Mouse (Mus musculus) ZHBTc4 (cell line): Measurements from ENCODE around the gene Entpd1.

Experiments
- DNase-seq: peaks from one replicate; pipeline ENCODE4 v3.0.0-alpha.2; 2011; ENCODE audit warnings: low read depth, low spot score

Entpd1 gene

GRCm38 (mm10) chr19:40662727-40663126 lies 50.6 kb downstream of the Entpd1 start:
- no peak for DNase-seq

- no peak for DNase-seq
Measured at GRCm38 (mm10) chr19:40665778-40666177, 53.6 kb downstream of the Entpd1 start.

DNA sequence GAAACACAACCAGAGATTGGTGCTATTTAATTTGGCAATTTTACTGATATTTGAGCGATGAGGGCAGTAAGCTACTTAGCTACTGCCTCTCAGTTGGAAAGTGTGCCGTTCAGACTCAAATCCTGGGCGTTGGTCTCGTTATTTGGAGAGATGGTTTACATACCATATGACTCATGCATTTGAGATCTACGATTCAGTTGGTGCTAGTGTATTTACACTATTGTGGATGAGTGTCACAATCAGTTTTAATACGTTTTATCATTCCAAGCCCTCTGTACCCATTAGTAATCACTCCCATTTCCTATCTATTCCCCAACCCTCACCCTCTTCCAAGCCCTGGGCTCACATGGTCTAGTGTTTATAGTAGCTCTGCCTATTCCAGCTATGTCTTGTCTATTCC lies 54.9 kb downstream of the Entpd1 start:
- no peak for DNase-seq

DNA sequence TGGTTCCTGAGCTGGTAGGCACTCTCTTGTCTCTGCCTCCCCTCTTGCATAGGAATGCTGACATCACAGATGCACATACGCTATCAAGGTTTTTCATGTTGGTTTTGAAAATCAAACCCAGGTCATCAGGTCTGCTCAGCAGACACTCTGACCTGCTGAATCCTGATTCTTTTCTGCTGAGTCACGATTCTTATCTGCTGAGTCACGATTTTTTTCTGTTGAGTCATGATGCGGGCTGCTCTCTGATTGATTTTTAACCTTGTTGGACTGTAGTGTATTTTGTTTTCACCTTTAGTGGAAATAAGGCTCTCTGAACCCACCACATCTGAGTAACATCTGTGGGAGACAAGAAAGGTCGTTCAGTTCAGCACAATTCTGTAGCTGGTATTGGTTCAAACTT lies 63.2 kb downstream of the Entpd1 start:
- DNase-seq: peak; percentile 13

GRCm38 (mm10) chr19:40678087-40678486 lies 65.9 kb downstream of the Entpd1 start:
- DNase-seq: no peak

DNA sequence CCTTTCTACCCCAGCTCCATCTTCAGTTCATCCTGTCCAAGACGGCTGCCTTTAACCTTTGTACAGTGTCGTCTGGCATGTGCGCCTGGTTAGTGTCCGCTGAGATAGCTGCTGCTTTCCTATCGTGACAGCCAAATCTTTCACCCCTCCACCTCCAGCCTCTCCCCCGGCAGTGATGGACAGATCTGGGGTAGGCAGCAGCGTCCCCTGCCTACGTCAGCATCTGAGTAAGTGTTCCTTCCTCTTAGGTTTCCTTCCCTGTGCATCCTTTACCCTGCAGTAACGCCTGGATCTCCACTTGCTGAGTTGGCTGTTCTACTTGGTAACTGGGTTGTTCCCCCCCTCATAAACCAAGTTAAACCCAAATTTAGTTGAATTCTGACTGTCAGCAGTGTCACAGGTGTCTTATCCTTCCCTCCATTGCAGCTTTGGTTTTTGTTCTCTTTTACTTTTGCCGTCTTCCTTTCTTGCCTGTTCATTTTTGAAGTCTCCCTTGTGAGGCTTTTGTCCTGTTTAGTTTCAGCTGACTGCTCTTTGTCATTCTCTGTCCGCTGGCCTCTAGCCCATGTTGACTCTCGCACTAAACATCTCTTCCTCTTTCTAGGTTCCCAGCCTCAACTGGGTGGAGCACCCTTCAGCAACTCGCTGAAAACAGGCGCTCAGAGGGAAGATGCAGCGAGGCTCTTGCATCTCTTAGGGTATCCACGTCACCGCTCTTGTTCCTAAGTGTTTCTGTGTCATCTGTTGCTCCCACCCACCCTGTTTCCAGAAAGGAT lies 66.6 kb downstream of the Entpd1 start:
- no peak for DNase-seq

GRCm38 (mm10) chr19:40679632-40680031 lies 67.5 kb downstream of the Entpd1 start:
- no peak for DNase-seq

GRCm38 (mm10) chr19:40684124-40684523 lies 72.0 kb downstream of the Entpd1 start:
- no peak for DNase-seq

DNA sequence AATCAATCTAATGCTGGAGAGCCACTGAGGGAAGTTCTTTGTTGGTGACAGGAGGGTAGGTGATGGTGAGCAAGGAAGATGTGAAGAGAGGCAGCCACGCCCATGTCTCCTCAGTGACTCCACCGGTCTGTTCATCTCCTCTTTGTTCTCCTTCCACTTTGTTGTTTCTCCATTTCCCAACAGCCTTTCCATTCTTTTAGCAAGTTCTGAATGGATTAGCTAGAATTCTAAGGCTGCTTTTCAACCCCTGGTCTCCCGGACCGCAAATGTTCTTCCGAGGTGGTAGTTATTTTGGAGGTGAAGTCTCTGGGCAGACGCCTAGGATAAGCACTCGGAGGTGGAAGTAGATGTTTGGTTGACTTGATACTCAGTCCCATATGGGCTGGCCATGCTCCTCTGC lies 72.4 kb downstream of the Entpd1 start:
- DNase-seq: no peak

DNA sequence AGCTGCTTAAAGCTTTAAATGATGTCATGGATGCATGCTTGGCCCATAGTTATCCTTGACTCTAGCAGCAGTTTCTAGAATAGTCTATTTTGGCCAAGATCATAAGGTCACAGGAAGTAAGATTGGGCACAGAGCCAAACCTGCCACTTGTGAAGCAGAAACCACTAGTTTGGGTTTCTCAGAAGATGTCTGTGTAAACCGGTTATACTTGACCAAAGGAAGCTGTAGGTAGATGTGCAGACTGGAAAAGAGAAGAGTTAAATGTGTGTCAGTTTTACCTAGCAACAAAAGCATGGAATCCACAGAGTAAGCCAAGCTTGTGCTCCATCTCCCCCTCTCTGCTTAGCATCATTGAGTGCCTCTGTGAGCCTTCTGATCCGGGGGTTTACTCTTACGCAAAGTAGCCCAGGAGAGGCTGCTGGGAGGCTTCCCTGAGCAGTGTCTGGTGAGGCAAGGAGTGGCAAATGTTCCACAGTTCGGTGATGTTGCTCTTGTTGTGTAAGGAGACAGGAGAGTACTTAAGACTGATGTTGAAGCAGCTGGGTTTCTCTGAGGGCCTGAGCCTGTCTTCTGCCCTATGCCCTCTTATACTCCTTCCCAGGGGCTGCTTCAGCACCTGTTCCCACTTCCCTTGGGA lies 75.2 kb downstream of the Entpd1 start:
- peak; percentile 60 for DNase-seq

GRCm38 (mm10) chr19:40693201-40693600 lies 81.0 kb downstream of the Entpd1 start:
- DNase-seq: no peak

DNA sequence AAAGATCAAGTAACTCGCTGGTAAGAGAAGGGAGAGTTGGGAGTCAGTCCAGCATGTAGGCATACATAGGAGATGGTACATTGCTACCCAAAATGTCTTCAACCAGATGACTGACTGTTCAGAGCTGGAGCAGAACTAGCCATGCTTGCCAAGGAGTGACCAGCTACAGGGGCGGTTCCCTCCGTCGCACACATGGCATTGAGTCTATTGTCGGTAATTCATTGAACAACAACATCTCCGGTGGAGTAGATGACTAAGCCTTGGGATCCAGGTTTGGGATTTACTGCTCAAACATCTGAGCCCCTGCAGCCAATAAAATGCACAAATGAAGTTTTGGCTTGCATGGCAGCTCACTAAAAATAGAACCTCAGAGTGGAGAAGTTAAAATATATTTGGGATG lies 84.0 kb downstream of the Entpd1 start:
- no peak for DNase-seq

- no peak for DNase-seq
Measured at GRCm38 (mm10) chr19:40698103-40698853, 86.1 kb downstream of the Entpd1 start.

GRCm38 (mm10) chr19:40699816-40700215 lies 87.7 kb downstream of the Entpd1 start:
- DNase-seq: no peak

DNA sequence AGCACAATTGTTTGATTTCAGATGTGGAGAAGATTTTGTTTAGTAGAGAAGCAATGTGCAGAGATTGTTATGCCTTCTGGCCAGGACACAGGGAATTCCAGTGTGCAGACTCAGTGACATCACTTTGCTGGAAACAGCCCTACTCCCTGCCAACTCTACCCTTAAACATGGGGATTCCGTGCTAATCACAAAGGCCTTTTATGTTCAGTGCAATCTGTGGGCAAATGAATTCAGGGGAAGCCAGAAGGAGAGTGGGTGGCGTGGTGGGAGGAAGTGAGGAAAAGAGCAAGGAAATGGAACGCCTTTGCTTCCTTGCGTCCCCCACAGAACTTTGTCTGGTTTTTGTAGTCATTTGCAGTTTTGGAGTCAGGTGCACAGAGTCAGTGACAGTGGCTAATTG lies 90.2 kb downstream of the Entpd1 start:
- no peak for DNase-seq

GRCm38 (mm10) chr19:40712889-40713628 lies 100.9 kb downstream of the Entpd1 start:
- no peak for DNase-seq

DNA sequence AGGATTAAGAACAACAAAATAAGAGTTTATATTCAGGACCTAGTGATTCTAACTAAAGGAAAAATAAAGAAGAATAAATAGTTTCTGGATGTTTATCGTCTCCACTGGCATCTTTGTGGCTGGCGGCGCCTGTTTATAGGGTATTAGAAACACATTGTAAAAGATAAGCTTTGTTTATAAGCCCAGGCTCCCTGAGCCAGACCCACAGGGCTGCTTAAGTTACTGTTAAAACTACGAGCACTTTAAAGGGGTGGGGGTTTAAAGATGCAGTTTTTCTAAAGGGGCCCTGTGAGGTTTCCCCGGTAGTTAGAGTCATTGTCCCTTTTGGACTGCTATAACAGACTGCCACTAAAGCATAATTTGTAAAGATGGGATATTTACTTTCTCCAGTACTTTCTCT lies 102.5 kb downstream of the Entpd1 start:
- DNase-seq: no peak

DNA sequence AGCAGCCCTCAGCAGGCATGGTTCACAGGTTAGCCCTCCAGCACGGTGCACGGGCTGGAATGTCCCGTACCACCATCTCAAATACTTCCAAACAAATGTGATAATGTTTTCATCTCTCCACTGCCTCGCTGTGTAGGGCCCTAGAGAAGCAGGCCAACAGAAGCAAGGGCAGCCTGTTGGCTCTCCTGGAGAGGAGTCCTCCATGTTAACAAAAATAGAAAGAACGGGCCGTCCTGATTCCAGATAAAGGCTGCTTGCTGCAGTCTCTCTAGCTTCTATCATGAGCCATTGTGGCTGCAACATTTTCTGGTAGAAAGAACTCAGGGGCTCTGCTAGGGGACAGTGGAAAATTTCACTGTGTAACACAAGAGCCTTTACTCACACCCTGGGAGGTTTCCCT lies 104.8 kb downstream of the Entpd1 start:
- no peak for DNase-seq

GRCm38 (mm10) chr19:40719439-40720105 lies 107.4 kb downstream of the Entpd1 start:
- no peak for DNase-seq

GRCm38 (mm10) chr19:40720381-40720780 lies 108.2 kb downstream of the Entpd1 start:
- peak; percentile 68 for DNase-seq
